Mouse (Mus musculus): Measurements from ENCODE around the gene Tesk1. TPM values are rescaled to one million over a fixed set of nuclear protein-coding genes. Genes with fewer than 3 reads are reported as not detected.
A peak's percentile ranks its signal among the peaks of the same experiment; 100 is the strongest.

Tesk1 gene
- total RNA-seq, 1 experiment: 12.4 TPM

DNA sequence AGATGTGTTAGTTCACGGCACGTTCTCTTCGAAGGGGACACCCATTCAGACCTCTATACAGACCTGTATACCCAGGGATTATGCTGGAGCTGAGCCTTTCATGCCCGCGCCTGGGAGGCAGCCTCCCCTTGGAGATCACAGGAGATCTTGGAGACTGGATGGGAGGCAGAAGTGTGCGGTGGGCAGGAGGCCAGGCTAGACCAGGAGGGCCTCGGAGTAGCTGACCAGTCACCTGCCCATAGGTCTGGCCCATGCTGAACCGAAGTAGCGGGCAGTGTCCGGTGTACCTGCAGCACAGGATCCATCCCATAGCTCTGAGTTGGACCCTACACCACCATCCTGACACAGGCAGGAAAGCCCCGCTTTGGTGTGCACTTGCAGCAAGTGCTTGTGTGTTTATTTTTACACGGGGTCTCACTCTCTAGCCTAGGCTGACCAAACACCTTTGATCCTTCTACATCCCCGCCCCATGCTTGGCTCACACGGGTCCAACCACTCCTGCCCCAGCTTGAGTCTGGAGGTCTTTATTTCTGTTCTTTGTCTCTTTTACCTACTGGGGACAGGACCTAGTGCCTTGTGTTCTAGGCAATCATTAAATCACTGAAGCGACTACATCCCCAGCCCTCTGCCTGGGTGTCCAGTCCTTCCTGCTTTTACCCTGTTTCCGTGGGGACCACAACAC lies 13.4 kb upstream of the Tesk1 start:
- Histone ChIP-seq H3K9me3 (ENCODE audit: control insufficient read depth, insufficient read depth, low read depth, low read length) (no peaks in the 10 kb centered on the region), H3K4me3 (ENCODE audit: insufficient read depth in 1 of 2, low read depth in 1 of 2, low read length in 2 of 2, poor library complexity in 1 of 2, severe bottlenecking in 1 of 2) (peak overlapping the region; percentile 30 to 34; a peak in 3 of 4 replicates), H3K27ac (ENCODE audit: insufficient read depth, low read depth, low read length, poor library complexity, severe bottlenecking) (no peak overlapping the region), H3K36me3 (ENCODE audit: control insufficient read depth, insufficient read depth, low read length, poor library complexity, severe bottlenecking) (peaks cover 10% of the 10 kb centered on the region; the same call in 1 of the 2 replicates), H3K4me1 (ENCODE audit: control insufficient read depth in 2 of 2, insufficient read depth in 2 of 2, low read length in 2 of 2, poor library complexity in 1 of 2) (peaks cover 0 to 17% of the 10 kb centered on the region in 2 experiments; a peak in 1 of 4 replicates), H3K9ac (ENCODE audit: insufficient read depth, low read depth, low read length, poor library complexity, severe bottlenecking) (no peak overlapping the region; the same call in 1 of the 2 replicates)
- TF ChIP-seq ZC3H11A (IDR thresholded peaks at IDR 0.05; ENCODE audit: borderline replicate concordance, low read depth, low read length) (no peak), ZNF384 (IDR thresholded peaks at IDR 0.05; ENCODE audit: low read depth, low read length) (no peak), HCFC1 (IDR thresholded peaks at IDR 0.05; ENCODE audit: borderline replicate concordance, insufficient read depth, low read length) (no peak), CHD2 (IDR thresholded peaks at IDR 0.05; ENCODE audit: low read depth, low read length) (no peak), MAFK (IDR thresholded peaks at IDR 0.05; ENCODE audit: insufficient read depth, low read depth, low read length) (no peak)
- no peak for DNase-seq (ENCODE audit: low read depth, low spot score)
- in situ Hi-C loops (cut with MboI; ENCODE audit: low sequenced_read_pairs in 2 of 2, unreplicated experiment in 2 of 2): no loop called here

- peaks cover 0 to 17% of the 10 kb centered on the region in 2 experiments; a peak in 2 of 4 replicates for H3K4me1 ChIP-seq (ENCODE audit: control insufficient read depth in 2 of 2, insufficient read depth in 2 of 2, low read length in 2 of 2, poor library complexity in 1 of 2)
- 0 out of 2 replicates have a peak, but pooled peaks cover 5% of the 10 kb centered on the region for H3K36me3 ChIP-seq (ENCODE audit: control insufficient read depth, insufficient read depth, low read length, poor library complexity, severe bottlenecking)
- no peaks in the 10 kb centered on the region for H3K9me3 ChIP-seq (ENCODE audit: control insufficient read depth, insufficient read depth, low read depth, low read length)
- peak within 1 kb of the TSS; percentile 30 to 34; a peak in 3 of 4 replicates for H3K4me3 ChIP-seq (ENCODE audit: insufficient read depth in 1 of 2, low read depth in 1 of 2, low read length in 2 of 2, poor library complexity in 1 of 2, severe bottlenecking in 1 of 2)
- no peak for DNase-seq (ENCODE audit: low read depth, low spot score)
- no peak for TF ChIP-seq ZC3H11A (IDR thresholded peaks at IDR 0.05; ENCODE audit: borderline replicate concordance, low read depth, low read length)
- no peak for TF ChIP-seq ZNF384 (IDR thresholded peaks at IDR 0.05; ENCODE audit: low read depth, low read length)
- TF ChIP-seq MAFK (IDR thresholded peaks at IDR 0.05; ENCODE audit: insufficient read depth, low read depth, low read length): no peak
- no peak for TF ChIP-seq HCFC1 (IDR thresholded peaks at IDR 0.05; ENCODE audit: borderline replicate concordance, insufficient read depth, low read length)
- no peak for TF ChIP-seq CHD2 (IDR thresholded peaks at IDR 0.05; ENCODE audit: low read depth, low read length)
- peak within 1 kb of the TSS; percentile 31 for H3K9ac ChIP-seq (ENCODE audit: insufficient read depth, low read depth, low read length, poor library complexity, severe bottlenecking)
- no peak within 1 kb of the TSS for H3K27ac ChIP-seq (ENCODE audit: insufficient read depth, low read depth, low read length, poor library complexity, severe bottlenecking)
- in situ Hi-C loops (cut with MboI; ENCODE audit: low sequenced_read_pairs in 2 of 2, unreplicated experiment in 2 of 2): no loop called here
Measured at GRCm38 (mm10) chr4:43428946-43429345, 12.8 kb upstream of the Tesk1 start, which contains the start of gene Fam166b. Gene Fam166b (minus strand): TSS chr4:43429134.

- Histone ChIP-seq H3K27ac (ENCODE audit: insufficient read depth, low read depth, low read length, poor library complexity, severe bottlenecking) (no peak overlapping the region), H3K9ac (ENCODE audit: insufficient read depth, low read depth, low read length, poor library complexity, severe bottlenecking) (no peak overlapping the region), H3K4me3 (ENCODE audit: insufficient read depth in 1 of 2, low read depth in 1 of 2, low read length in 2 of 2, poor library complexity in 1 of 2, severe bottlenecking in 1 of 2) (no peak overlapping the region), H3K36me3 (ENCODE audit: control insufficient read depth, insufficient read depth, low read length, poor library complexity, severe bottlenecking) (no peaks in the 10 kb centered on the region), H3K9me3 (ENCODE audit: control insufficient read depth, insufficient read depth, low read depth, low read length) (no peaks in the 10 kb centered on the region), H3K4me1 (ENCODE audit: control insufficient read depth in 2 of 2, insufficient read depth in 2 of 2, low read length in 2 of 2, poor library complexity in 1 of 2) (peaks cover 0 to 10% of the 10 kb centered on the region in 2 experiments; a peak in 2 of 4 replicates)
- DNase-seq (ENCODE audit: low read depth, low spot score): peak; percentile 74
- TF ChIP-seq MAFK (IDR thresholded peaks at IDR 0.05; ENCODE audit: insufficient read depth, low read depth, low read length) (no peak), ZNF384 (IDR thresholded peaks at IDR 0.05; ENCODE audit: low read depth, low read length) (no peak), HCFC1 (IDR thresholded peaks at IDR 0.05; ENCODE audit: borderline replicate concordance, insufficient read depth, low read length) (peak; percentile 56; the same call in 1 of the 2 replicates), CHD2 (IDR thresholded peaks at IDR 0.05; ENCODE audit: low read depth, low read length) (no peak), ZC3H11A (IDR thresholded peaks at IDR 0.05; ENCODE audit: borderline replicate concordance, low read depth, low read length) (peak; percentile 33; the same call in 1 of the 2 replicates)
- in situ Hi-C loops (cut with MboI; ENCODE audit: low sequenced_read_pairs in 2 of 2, unreplicated experiment in 2 of 2): loop anchor here in 1 of 2 experiments (5.0 kb wide), 1 partner anchor 56 kb away; no protein-coding TSS in a partner anchor
Measured at GRCm38 (mm10) chr4:43431690-43432089, 10.0 kb upstream of the Tesk1 start.

DNA sequence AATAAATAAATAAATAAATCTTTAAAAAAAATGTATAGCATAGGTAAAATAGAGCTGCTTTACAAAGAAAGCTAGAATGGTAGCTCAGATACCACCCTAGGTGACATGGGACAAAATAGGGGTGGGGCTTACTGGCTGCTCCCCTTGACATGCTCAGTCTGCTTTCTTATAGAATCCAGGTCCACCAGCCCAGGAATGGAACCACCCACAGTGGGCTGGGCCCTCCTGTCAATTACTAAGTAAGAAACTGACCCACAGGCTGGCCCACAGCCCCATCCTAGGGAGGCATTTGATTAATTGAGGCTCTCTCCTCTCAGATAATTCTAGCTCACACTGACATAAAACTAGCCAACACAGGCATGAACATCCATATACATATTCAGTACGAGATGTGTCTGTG lies 8.9 kb upstream of the Tesk1 start:
- no peak for TF ChIP-seq CHD2 (IDR thresholded peaks at IDR 0.05; ENCODE audit: low read depth, low read length)
- TF ChIP-seq ZNF384 (IDR thresholded peaks at IDR 0.05; ENCODE audit: low read depth, low read length): no peak
- no peak for TF ChIP-seq MAFK (IDR thresholded peaks at IDR 0.05; ENCODE audit: insufficient read depth, low read depth, low read length)
- TF ChIP-seq HCFC1 (IDR thresholded peaks at IDR 0.05; ENCODE audit: borderline replicate concordance, insufficient read depth, low read length): no peak
- TF ChIP-seq ZC3H11A (IDR thresholded peaks at IDR 0.05; ENCODE audit: borderline replicate concordance, low read depth, low read length): no peak
- no peak for DNase-seq (ENCODE audit: low read depth, low spot score)
- Histone ChIP-seq H3K4me3 (ENCODE audit: insufficient read depth in 1 of 2, low read depth in 1 of 2, low read length in 2 of 2, poor library complexity in 1 of 2, severe bottlenecking in 1 of 2) (no peak overlapping the region), H3K27ac (ENCODE audit: insufficient read depth, low read depth, low read length, poor library complexity, severe bottlenecking) (no peak overlapping the region), H3K9ac (ENCODE audit: insufficient read depth, low read depth, low read length, poor library complexity, severe bottlenecking) (no peak overlapping the region), H3K4me1 (ENCODE audit: control insufficient read depth in 2 of 2, insufficient read depth in 2 of 2, low read length in 2 of 2, poor library complexity in 1 of 2) (peaks cover 0 to 10% of the 10 kb centered on the region in 2 experiments; a peak in 2 of 4 replicates), H3K9me3 (ENCODE audit: control insufficient read depth, insufficient read depth, low read depth, low read length) (no peaks in the 10 kb centered on the region), H3K36me3 (ENCODE audit: control insufficient read depth, insufficient read depth, low read length, poor library complexity, severe bottlenecking) (no peaks in the 10 kb centered on the region)
- in situ Hi-C loops (cut with MboI; ENCODE audit: low sequenced_read_pairs in 2 of 2, unreplicated experiment in 2 of 2): loop anchor here in 1 of 2 experiments (5.0 kb wide), 1 partner anchor 54 kb away; no protein-coding TSS in a partner anchor

All from ES-E14 (cell line).